Mouse (Mus musculus) splenic B cell, adult 2 months (primary cell): Measurements from ENCODE around the gene Gm28048.

ENCODE experiments used
- DNase-seq: peaks from one replicate; pipeline ENCODE4 v3.0.0-alpha.2; 2011; ENCODE audit warnings: low read depth, low spot score
- H3K27me3 ChIP-seq: 2 replicates; pipeline ENCODE4 v1.6.1; 2012; ENCODE audit warnings: mild to moderate bottlenecking, low read length, moderate library complexity, mixed read lengths; ENCODE audit not compliant: control insufficient read depth, poor library complexity, insufficient read depth, severe bottlenecking
- H3K36me3 ChIP-seq: 2 replicates; pipeline ENCODE4 v1.6.1; 2012; ENCODE audit warnings: mild to moderate bottlenecking, low read length, moderate library complexity, mixed read lengths; ENCODE audit not compliant: control insufficient read depth, poor library complexity, insufficient read depth, severe bottlenecking

The Gm28048 gene

GRCm38 (mm10) chr11:22978215-22978614, 3.7 kb downstream of the Gm28048 start:
- Histone ChIP-seq H3K36me3 (peaks cover 3% of the 10 kb centered on the region; the same call in 1 of the 2 replicates), H3K27me3 (no peaks in the 10 kb centered on the region)
- DNase-seq, result no peak

- no peaks in the 10 kb centered on the region for H3K27me3 ChIP-seq
- peaks cover 3% of the 10 kb centered on the region; the same call in 1 of the 2 replicates for H3K36me3 ChIP-seq
- no peak for DNase-seq
Measured at GRCm38 (mm10) chr11:22973599-22973998, 8.3 kb downstream of the Gm28048 start.

- peaks cover under 1% of the 10 kb centered on the region; the same call in 1 of the 2 replicates for H3K36me3 ChIP-seq
- H3K27me3 ChIP-seq, result no peaks in the 10 kb centered on the region
- peak; percentile 86 for DNase-seq
Measured at GRCm38 (mm10) chr11:22972746-22973526, 9.0 kb downstream of the Gm28048 start.

GRCm38 (mm10) chr11:22971835-22972709, 9.8 kb downstream of the Gm28048 start, which contains the start of gene Zrsr1:
Gene Zrsr1, plus strand, starts transcription at chr11:22972005.
- Histone ChIP-seq H3K36me3 (no peaks in the 10 kb centered on the region), H3K27me3 (no peaks in the 10 kb centered on the region)
- DNase-seq, result peak; percentile 75

- no peak for DNase-seq
- Histone ChIP-seq H3K36me3 (no peaks in the 10 kb centered on the region), H3K27me3 (no peaks in the 10 kb centered on the region)
Measured at GRCm38 (mm10) chr11:22970546-22970945, 11.3 kb downstream of the Gm28048 start.

- Histone ChIP-seq H3K36me3 (no peaks in the 10 kb centered on the region), H3K27me3 (no peaks in the 10 kb centered on the region)
- peak; percentile 73 for DNase-seq
Measured at GRCm38 (mm10) chr11:22969486-22969885, 12.4 kb downstream of the Gm28048 start.

- H3K27me3 ChIP-seq, result no peaks in the 10 kb centered on the region
- peak; percentile 54 for DNase-seq
- no peaks in the 10 kb centered on the region for H3K36me3 ChIP-seq
Measured at GRCm38 (mm10) chr11:22965503-22965902, 16.4 kb downstream of the Gm28048 start.

- no peak for DNase-seq
- H3K36me3 ChIP-seq, result no peaks in the 10 kb centered on the region
Measured at GRCm38 (mm10) chr11:22964401-22964800, 17.5 kb downstream of the Gm28048 start.

GRCm38 (mm10) chr11:22962101-22962500, 19.8 kb downstream of the Gm28048 start:
- no peak for DNase-seq
- no peaks in the 10 kb centered on the region for H3K27me3 ChIP-seq
- no peaks in the 10 kb centered on the region for H3K36me3 ChIP-seq

More at GRCm38 (mm10) chr11:22964401-22964800, 17.5 kb downstream of the Gm28048 start:
- no peaks in the 10 kb centered on the region for H3K27me3 ChIP-seq

GRCm38 (mm10) chr11:22957791-22958374, 24.0 kb downstream of the Gm28048 start:
- H3K27me3 ChIP-seq, result no peaks in the 10 kb centered on the region
- H3K36me3 ChIP-seq, result peaks cover 2% of the 10 kb centered on the region; the same call in 1 of the 2 replicates
- DNase-seq, result peak; percentile 59

GRCm38 (mm10) chr11:22956830-22957229, 25.1 kb downstream of the Gm28048 start:
- Histone ChIP-seq H3K27me3 (no peaks in the 10 kb centered on the region), H3K36me3 (peaks cover 2% of the 10 kb centered on the region; the same call in 1 of the 2 replicates)
- peak; percentile 76 for DNase-seq

- H3K36me3 ChIP-seq, result peaks cover 2% of the 10 kb centered on the region; the same call in 1 of the 2 replicates
- H3K27me3 ChIP-seq, result no peaks in the 10 kb centered on the region
- DNase-seq, result no peak
Measured at GRCm38 (mm10) chr11:22956346-22956745, 25.5 kb downstream of the Gm28048 start.

- H3K27me3 ChIP-seq, result no peaks in the 10 kb centered on the region
- H3K36me3 ChIP-seq, result peaks cover 2% of the 10 kb centered on the region; the same call in 1 of the 2 replicates
- peak; percentile 22 for DNase-seq
Measured at GRCm38 (mm10) chr11:22952668-22953067, 29.2 kb downstream of the Gm28048 start.

GRCm38 (mm10) chr11:22950131-22950530, 31.8 kb downstream of the Gm28048 start:
- H3K36me3 ChIP-seq, result no peaks in the 10 kb centered on the region
- H3K27me3 ChIP-seq, result no peaks in the 10 kb centered on the region
- DNase-seq, result peak; percentile 31
